Mouse (Mus musculus) lung, embryonic 14.5 days (tissue): Measurements from ENCODE around the gene Zbtb11. TPM values are rescaled to one million over a fixed set of nuclear protein-coding genes. Genes with fewer than 3 reads are reported as not detected.
A peak's percentile ranks its signal among the peaks of the same experiment; 100 is the strongest.

Experiments used
- ATAC-seq: fragments of 200-750 bp; cut with Nextera tagmentation; 2 replicates; pipeline ENCODE4 v1.8.0; 2017; ENCODE audit warnings: mild to moderate bottlenecking, moderate TSS enrichment, moderate library complexity; ENCODE audit not compliant: insufficient read depth
- DNase-seq: peaks from one replicate; pipeline ENCODE4 v3.0.0-alpha.2; 2015
- H3K27ac ChIP-seq: fragments of 300-500 bp; sonication (generic); 2 replicates; pipeline ENCODE4 v1.5.1; 2014; ENCODE audit warnings: low read depth, mild to moderate bottlenecking, moderate library complexity
- H3K27me3 ChIP-seq: fragments of 300-500 bp; sonication (generic); 2 replicates; pipeline ENCODE4 v1.6.1; 2014; ENCODE audit warnings: low read length, control low read depth; ENCODE audit not compliant: insufficient read depth
- H3K36me3 ChIP-seq: fragments of 300-500 bp; sonication (generic); 2 replicates; pipeline ENCODE4 v1.6.1; 2014; ENCODE audit warnings: control low read depth; ENCODE audit not compliant: insufficient read depth
- H3K4me1 ChIP-seq: fragments of 300-500 bp; sonication (generic); 2 replicates; pipeline ENCODE4 v1.6.1; 2014; ENCODE audit warnings: antibody characterized with exemption, control low read depth; ENCODE audit not compliant: insufficient read depth
- H3K4me2 ChIP-seq: fragments of 300-500 bp; sonication (generic); 2 replicates; pipeline ENCODE4 v1.6.1; 2014; ENCODE audit warnings: mild to moderate bottlenecking
- H3K4me3 ChIP-seq: fragments of 300-500 bp; sonication (generic); 2 replicates; pipeline ENCODE4 v1.5.1; 2014; ENCODE audit warnings: low read depth, low read length
- H3K9ac ChIP-seq: fragments of 300-500 bp; sonication (generic); 2 replicates; pipeline ENCODE4 v1.6.1; 2014
- H3K9me3 ChIP-seq: fragments of 300-500 bp; sonication (generic); 2 replicates; pipeline ENCODE4 v1.6.1; 2016; ENCODE audit warnings: low read depth, low read length, control low read depth
- CTCF ChIP-seq: IDR thresholded peaks from 2 replicates; pipeline ENCODE4 v1.5.1; 2016; ENCODE audit warnings: antibody characterized with exemption, low read depth
- WGBS: fragments of 180-500 bp; shearing (Covaris S2); extraction: QIAGEN DNeasy Blood & Tissue Kit; methylation state at CpG from one replicate; pipeline ENCODE4 v1.1.7; 2014; 5-methylcytosine and 5-hydroxymethylcytosine counted together
- polyA plus RNA-seq: library from polyadenylated mRNA; unstranded; fragments of >200 nt; fragmentation: Nextera tagmentation; extraction: Ambion mirVana; gene quantifications from 2 replicates; pipeline ENCODE4 v1.2.1, GENCODE M21; 2014

Zbtb11 gene
- polyA plus RNA-seq, 1 experiment from 2014 or later: 22.1 TPM

GRCm38 (mm10) chr16:55990311-55990710 lies 16.6 kb downstream of the Zbtb11 start:
- DNase-seq: no peak
- no peak for TF ChIP-seq CTCF
- H3K9ac ChIP-seq: no peak overlapping the region
- WGBS: 87% methylated on average over 4 of the region's 4 CpGs
- H3K4me2 ChIP-seq: no peak overlapping the region
- H3K4me1 ChIP-seq: no peaks in the 10 kb centered on the region
- no peak overlapping the region for H3K4me3 ChIP-seq
- ATAC-seq: no peak
- H3K27me3 ChIP-seq: no peaks in the 10 kb centered on the region
- H3K36me3 ChIP-seq: peaks cover 55% of the 10 kb centered on the region
- H3K27ac ChIP-seq: no peak overlapping the region
- H3K9me3 ChIP-seq: no peaks in the 10 kb centered on the region

GRCm38 (mm10) chr16:55994235-55994634 lies 20.6 kb downstream of the Zbtb11 start:
- TF ChIP-seq CTCF: no peak
- Histone ChIP-seq H3K27me3 (no peaks in the 10 kb centered on the region), H3K4me1 (no peaks in the 10 kb centered on the region), H3K9ac (no peak overlapping the region), H3K27ac (no peak overlapping the region), H3K4me2 (no peak overlapping the region), H3K9me3 (no peaks in the 10 kb centered on the region), H3K4me3 (no peak overlapping the region), H3K36me3 (peaks cover 65% of the 10 kb centered on the region)
- no peak for DNase-seq
- ATAC-seq: no peak
- WGBS: 85% methylated on average over 2 of the region's 2 CpGs

- Histone ChIP-seq H3K4me2 (no peak overlapping the region), H3K4me1 (no peaks in the 10 kb centered on the region), H3K36me3 (peaks cover 46% of the 10 kb centered on the region), H3K9me3 (no peaks in the 10 kb centered on the region), H3K27ac (no peak overlapping the region), H3K4me3 (no peak overlapping the region), H3K27me3 (no peaks in the 10 kb centered on the region), H3K9ac (no peak overlapping the region)
- DNase-seq (no peak), ATAC-seq (no peak)
- WGBS: 97% methylated on average over 11 of the region's 11 CpGs
- TF ChIP-seq CTCF: no peak
These were observed 33.1 kb downstream of the Zbtb11 start for GRCm38 (mm10) chr16:56006798-56007197.

GRCm38 (mm10) chr16:56008862-56009261 lies 35.2 kb downstream of the Zbtb11 start:
- Histone ChIP-seq H3K4me1 (no peaks in the 10 kb centered on the region), H3K36me3 (peaks cover 35% of the 10 kb centered on the region), H3K9me3 (no peaks in the 10 kb centered on the region), H3K4me2 (no peak overlapping the region), H3K27ac (no peak overlapping the region), H3K4me3 (no peak overlapping the region), H3K27me3 (no peaks in the 10 kb centered on the region), H3K9ac (no peak overlapping the region)
- 87% methylated on average over 1 of the region's 1 CpGs for WGBS
- ATAC-seq (no peak), DNase-seq (no peak)
- TF ChIP-seq CTCF: no peak

- no peak overlapping the region for H3K27ac ChIP-seq
- H3K9me3 ChIP-seq: no peaks in the 10 kb centered on the region
- H3K4me2 ChIP-seq: no peak overlapping the region
- peaks cover 30% of the 10 kb centered on the region for H3K36me3 ChIP-seq
- H3K4me1 ChIP-seq: no peaks in the 10 kb centered on the region
- ATAC-seq (peak; percentile 62; the same call in 1 of the 2 replicates), DNase-seq (peak; percentile 6)
- WGBS: 84% methylated on average over 10 of the region's 10 CpGs
- no peak for TF ChIP-seq CTCF
- no peaks in the 10 kb centered on the region for H3K27me3 ChIP-seq
- H3K4me3 ChIP-seq: no peak overlapping the region
- no peak overlapping the region for H3K9ac ChIP-seq
These were observed 39.4 kb downstream of the Zbtb11 start for GRCm38 (mm10) chr16:56012789-56013743.

- Histone ChIP-seq H3K4me2 (no peak overlapping the region), H3K9ac (no peak overlapping the region), H3K27me3 (no peaks in the 10 kb centered on the region), H3K4me3 (no peak overlapping the region), H3K9me3 (no peaks in the 10 kb centered on the region), H3K36me3 (peaks cover 37% of the 10 kb centered on the region), H3K27ac (no peak overlapping the region), H3K4me1 (no peaks in the 10 kb centered on the region)
- 60% methylated on average over 7 of the region's 7 CpGs for WGBS
- ATAC-seq (0 out of 2 replicates have a peak, but pooled peaks have one; percentile 10), DNase-seq (peak; percentile 8)
- no peak for TF ChIP-seq CTCF
These were observed 40.4 kb downstream of the Zbtb11 start for GRCm38 (mm10) chr16:56014076-56014475.

GRCm38 (mm10) chr16:56019660-56020059 lies 46.0 kb downstream of the Zbtb11 start:
- DNase-seq: no peak
- no peak for ATAC-seq

More at GRCm38 (mm10) chr16:56019660-56020059, 46.0 kb downstream of the Zbtb11 start:
- Histone ChIP-seq H3K4me3 (no peak overlapping the region), H3K27ac (no peak overlapping the region), H3K27me3 (no peaks in the 10 kb centered on the region), H3K4me2 (no peak overlapping the region), H3K9ac (no peak overlapping the region), H3K9me3 (no peaks in the 10 kb centered on the region), H3K4me1 (no peaks in the 10 kb centered on the region), H3K36me3 (peaks cover 65% of the 10 kb centered on the region)
- no peak for TF ChIP-seq CTCF
- 94% methylated on average over 7 of the region's 7 CpGs for WGBS
